Mouse (Mus musculus): ENCODE results near the gene Olfr1057. TPM values are rescaled to one million over a fixed set of nuclear protein-coding genes. Genes with fewer than 3 reads are reported as not detected.
"Not testable (repeated sequence)": the region's sequence is repeated elsewhere in the genome, so short reads cannot be mapped to it uniquely, and the experiment has no call there.

The Olfr1057 gene
- not detected in 2 replicates for total RNA-seq (2017)

GRCm38 (mm10) chr2:86378293-86378692 lies at the start of gene Olfr1057:
Gene Olfr1057 (minus strand): TSS chr2:86378393.
- no peak for ATAC-seq (replicated peaks in 1 of 2; ENCODE audit: insufficient read depth in 1 of 2, low FRiP score in 2 of 2, low TSS enrichment in 1 of 2, low read depth in 1 of 2, poor library complexity in 2 of 2, severe bottlenecking in 2 of 2)

- ATAC-seq (replicated peaks in 1 of 2; ENCODE audit: insufficient read depth in 1 of 2, low FRiP score in 2 of 2, low TSS enrichment in 1 of 2, low read depth in 1 of 2, poor library complexity in 2 of 2, severe bottlenecking in 2 of 2): not testable (repeated sequence)
Observed at GRCm38 (mm10) chr2:86426649-86427048, 48.5 kb upstream of the Olfr1057 start, which contains the start of gene Olfr1062. Gene Olfr1062 (minus strand): TSS chr2:86426749.

GRCm38 (mm10) chr2:86413950-86414349 lies 35.8 kb upstream of the Olfr1057 start, which contains the start of gene Olfr1061:
Gene Olfr1061 (minus strand): TSS chr2:86414050.
- no peak for ATAC-seq (replicated peaks in 1 of 2; ENCODE audit: insufficient read depth in 1 of 2, low FRiP score in 2 of 2, low TSS enrichment in 1 of 2, low read depth in 1 of 2, poor library complexity in 2 of 2, severe bottlenecking in 2 of 2)

- no peak for ATAC-seq (replicated peaks in 1 of 2; ENCODE audit: insufficient read depth in 1 of 2, low FRiP score in 2 of 2, low TSS enrichment in 1 of 2, low read depth in 1 of 2, poor library complexity in 2 of 2, severe bottlenecking in 2 of 2)
Observed at GRCm38 (mm10) chr2:86395114-86395513, 16.9 kb upstream of the Olfr1057 start.

- not testable (repeated sequence) for ATAC-seq (replicated peaks in 1 of 2; ENCODE audit: insufficient read depth in 1 of 2, low FRiP score in 2 of 2, low TSS enrichment in 1 of 2, low read depth in 1 of 2, poor library complexity in 2 of 2, severe bottlenecking in 2 of 2)
Observed at GRCm38 (mm10) chr2:86388461-86388860, 10.3 kb upstream of the Olfr1057 start, which contains the start of gene Olfr1058. Gene Olfr1058 (minus strand): TSS chr2:86388561.

- not testable (repeated sequence) for ATAC-seq (replicated peaks in 1 of 2; ENCODE audit: insufficient read depth in 1 of 2, low FRiP score in 2 of 2, low TSS enrichment in 1 of 2, low read depth in 1 of 2, poor library complexity in 2 of 2, severe bottlenecking in 2 of 2)
Observed at GRCm38 (mm10) chr2:86366342-86366741, 11.9 kb downstream of the Olfr1057 start.

GRCm38 (mm10) chr2:86362369-86362768 lies 15.8 kb downstream of the Olfr1057 start, which contains the start of gene Olfr1056:
Gene Olfr1056 (minus strand): TSS chr2:86362469.
- no peak for ATAC-seq (replicated peaks in 1 of 2; ENCODE audit: insufficient read depth in 1 of 2, low FRiP score in 2 of 2, low TSS enrichment in 1 of 2, low read depth in 1 of 2, poor library complexity in 2 of 2, severe bottlenecking in 2 of 2)

GRCm38 (mm10) chr2:86351751-86352150 lies 26.4 kb downstream of the Olfr1057 start:
- ATAC-seq (replicated peaks in 1 of 2; ENCODE audit: insufficient read depth in 1 of 2, low FRiP score in 2 of 2, low TSS enrichment in 1 of 2, low read depth in 1 of 2, poor library complexity in 2 of 2, severe bottlenecking in 2 of 2): not testable (repeated sequence)

- no peak for ATAC-seq (replicated peaks in 1 of 2; ENCODE audit: insufficient read depth in 1 of 2, low FRiP score in 2 of 2, low TSS enrichment in 1 of 2, low read depth in 1 of 2, poor library complexity in 2 of 2, severe bottlenecking in 2 of 2)
Observed at GRCm38 (mm10) chr2:86350184-86350583, 28.0 kb downstream of the Olfr1057 start, which contains the start of gene Olfr1055. Gene Olfr1055 (minus strand): TSS chr2:86350284.

GRCm38 (mm10) chr2:86335333-86335732 lies 42.9 kb downstream of the Olfr1057 start, which contains the start of gene Olfr1054:
Gene Olfr1054 (minus strand): TSS chr2:86335433.
- ATAC-seq (replicated peaks in 1 of 2; ENCODE audit: insufficient read depth in 1 of 2, low FRiP score in 2 of 2, low TSS enrichment in 1 of 2, low read depth in 1 of 2, poor library complexity in 2 of 2, severe bottlenecking in 2 of 2): no peak

Other genes with a start within 250 kb of the Olfr1057 start
- not detected in 2 replicates for gene Olfr1039, start 242.5 kb downstream of the Olfr1057 start, total RNA-seq (2017)
- not detected in 2 replicates for gene Olfr1040, start 231.7 kb downstream of the Olfr1057 start, total RNA-seq (2017)
- not detected in 2 replicates for gene Olfr1042, start 216.6 kb downstream of the Olfr1057 start, total RNA-seq (2017)
- not detected in 2 replicates for gene Olfr1043, start 210.9 kb downstream of the Olfr1057 start, total RNA-seq (2017)
- not detected in 2 replicates for gene Olfr1044, start 200.6 kb downstream of the Olfr1057 start, total RNA-seq (2017)
- not detected in 2 replicates for gene Olfr52, start 192.7 kb downstream of the Olfr1057 start, total RNA-seq (2017)
- gene Olfr1045, start 175.4 kb downstream of the Olfr1057 start, total RNA-seq (2017): not detected in 2 replicates
- not detected in 2 replicates for gene Olfr1046, start 159.1 kb downstream of the Olfr1057 start, total RNA-seq (2017)
- not detected in 2 replicates for gene Olfr1047, start 147.0 kb downstream of the Olfr1057 start, total RNA-seq (2017)
- gene Olfr1048, start 138.1 kb downstream of the Olfr1057 start, total RNA-seq (2017): not detected in 2 replicates
- gene Olfr1049, start 120.1 kb downstream of the Olfr1057 start, total RNA-seq (2017): not detected in 2 replicates
- gene Olfr1051, start 99.3 kb downstream of the Olfr1057 start, total RNA-seq (2017): not detected in 2 replicates
- gene Olfr1052, start 85.9 kb downstream of the Olfr1057 start, total RNA-seq (2017): not detected in 2 replicates
- gene Olfr1053, start 63.1 kb downstream of the Olfr1057 start, total RNA-seq (2017): not detected in 2 replicates
- not detected in 2 replicates for gene Olfr1054, start 43.0 kb downstream of the Olfr1057 start, total RNA-seq (2017)
- gene Olfr1055, start 28.1 kb downstream of the Olfr1057 start, total RNA-seq (2017): not detected in 2 replicates
- not detected in 2 replicates for gene Olfr1056, start 15.9 kb downstream of the Olfr1057 start, total RNA-seq (2017)
- not detected in 2 replicates for gene Olfr1058, start 10.2 kb upstream of the Olfr1057 start, total RNA-seq (2017)
- gene Olfr1061, start 35.7 kb upstream of the Olfr1057 start, total RNA-seq (2017): not detected in 2 replicates
- not detected in 2 replicates for gene Olfr1062, start 48.4 kb upstream of the Olfr1057 start, total RNA-seq (2017)
- gene Olfr1065, start 72.2 kb upstream of the Olfr1057 start, total RNA-seq (2017): not detected in 2 replicates
- not detected in 2 replicates for gene Olfr1066, start 77.9 kb upstream of the Olfr1057 start, total RNA-seq (2017)
- gene Olfr228, start 109.0 kb upstream of the Olfr1057 start, total RNA-seq (2017): not detected in 2 replicates
- not detected in 2 replicates for gene Olfr1076, start 130.1 kb upstream of the Olfr1057 start, total RNA-seq (2017)
- not detected in 2 replicates for gene Olfr1079, start 164.1 kb upstream of the Olfr1057 start, total RNA-seq (2017)
- not detected in 2 replicates for gene Olfr1080, start 179.8 kb upstream of the Olfr1057 start, total RNA-seq (2017)
- gene Olfr1082, start 220.6 kb upstream of the Olfr1057 start, total RNA-seq (2017): not detected in 2 replicates